Mouse (Mus musculus): Measurements from ENCODE around the gene Ccdc83. TPM values are rescaled to one million over a fixed set of nuclear protein-coding genes. Genes with fewer than 3 reads are reported as not detected.
A peak's percentile ranks its signal among the peaks of the same experiment; 100 is the strongest.

The Ccdc83 gene
- polyA plus RNA-seq (2012; rRNA removed): not detected in 2 replicates

GRCm38 (mm10) chr7:90265289-90265970 is at the start of gene Ccdc83:
TSS of gene Ccdc83 (minus strand) at chr7:90265777.
- Histone ChIP-seq H3K4me1 (replicated peaks; ENCODE audit: control insufficient read depth, insufficient read depth, low read length) (no peaks in the 10 kb centered on the region), H3K27ac (ENCODE audit: control insufficient read depth, insufficient read depth, low read length) (no peak within 1 kb of the TSS), H3K27me3 (ENCODE audit: control insufficient read depth, insufficient read depth, low read length) (no peaks in the 10 kb centered on the region), H3K4me3 (ENCODE audit: control insufficient read depth, insufficient read depth, low read length) (no peak within 1 kb of the TSS), H3K36me3 (ENCODE audit: control insufficient read depth, insufficient read depth, low read length) (no peaks in the 10 kb centered on the region)
- 15% methylated on average over 28 of the region's 28 CpGs for WGBS
- peak; percentile 73 for DNase-seq
- TF ChIP-seq CTCF (IDR thresholded peaks at IDR 0.05; ENCODE audit: borderline replicate concordance, control insufficient read depth, extremely low read depth, insufficient read depth, low read length, poor library complexity) (peak; percentile 94), POLR2A (IDR thresholded peaks at IDR 0.05; ENCODE audit: control insufficient read depth, extremely low read depth, insufficient read depth, low read length, poor library complexity) (no peak)

GRCm38 (mm10) chr7:90313421-90313820 is 47.8 kb upstream of the Ccdc83 start:
- no peak for DNase-seq
- no peak overlapping the region for H3K4me3 ChIP-seq (ENCODE audit: control insufficient read depth, insufficient read depth, low read length)
- peaks cover 3% of the 10 kb centered on the region for H3K4me1 ChIP-seq (replicated peaks; ENCODE audit: control insufficient read depth, insufficient read depth, low read length)
- TF ChIP-seq CTCF (IDR thresholded peaks at IDR 0.05; ENCODE audit: borderline replicate concordance, control insufficient read depth, extremely low read depth, insufficient read depth, low read length, poor library complexity): no peak
- no peak for TF ChIP-seq POLR2A (IDR thresholded peaks at IDR 0.05; ENCODE audit: control insufficient read depth, extremely low read depth, insufficient read depth, low read length, poor library complexity)
- no peaks in the 10 kb centered on the region for H3K36me3 ChIP-seq (ENCODE audit: control insufficient read depth, insufficient read depth, low read length)
- no peak overlapping the region for H3K27ac ChIP-seq (ENCODE audit: control insufficient read depth, insufficient read depth, low read length)
- H3K27me3 ChIP-seq (ENCODE audit: control insufficient read depth, insufficient read depth, low read length): no peaks in the 10 kb centered on the region
- WGBS: 47% methylated on average over 3 of the region's 3 CpGs

- WGBS: 15% methylated on average over 7 of the region's 7 CpGs
- peaks cover 3% of the 10 kb centered on the region for H3K4me1 ChIP-seq (replicated peaks; ENCODE audit: control insufficient read depth, insufficient read depth, low read length)
- DNase-seq: no peak
Measured at GRCm38 (mm10) chr7:90312151-90312883, 46.7 kb upstream of the Ccdc83 start.

GRCm38 (mm10) chr7:90308003-90308402 is 42.4 kb upstream of the Ccdc83 start:
- Histone ChIP-seq H3K27me3 (ENCODE audit: control insufficient read depth, insufficient read depth, low read length) (no peaks in the 10 kb centered on the region), H3K27ac (ENCODE audit: control insufficient read depth, insufficient read depth, low read length) (no peak overlapping the region), H3K4me3 (ENCODE audit: control insufficient read depth, insufficient read depth, low read length) (no peak overlapping the region), H3K36me3 (ENCODE audit: control insufficient read depth, insufficient read depth, low read length) (no peaks in the 10 kb centered on the region), H3K4me1 (replicated peaks; ENCODE audit: control insufficient read depth, insufficient read depth, low read length) (peaks cover 19% of the 10 kb centered on the region)
- DNase-seq: no peak
- no peak for TF ChIP-seq CTCF (IDR thresholded peaks at IDR 0.05; ENCODE audit: borderline replicate concordance, control insufficient read depth, extremely low read depth, insufficient read depth, low read length, poor library complexity)
- WGBS: 91% methylated on average over 6 of the region's 6 CpGs

More at GRCm38 (mm10) chr7:90312151-90312883, 46.7 kb upstream of the Ccdc83 start:
- Histone ChIP-seq H3K36me3 (ENCODE audit: control insufficient read depth, insufficient read depth, low read length) (no peaks in the 10 kb centered on the region), H3K27ac (ENCODE audit: control insufficient read depth, insufficient read depth, low read length) (no peak overlapping the region; the same call in 1 of the 2 replicates), H3K4me3 (ENCODE audit: control insufficient read depth, insufficient read depth, low read length) (no peak overlapping the region), H3K27me3 (ENCODE audit: control insufficient read depth, insufficient read depth, low read length) (no peaks in the 10 kb centered on the region)
- TF ChIP-seq CTCF (IDR thresholded peaks at IDR 0.05; ENCODE audit: borderline replicate concordance, control insufficient read depth, extremely low read depth, insufficient read depth, low read length, poor library complexity): no peak
- no peak for TF ChIP-seq POLR2A (IDR thresholded peaks at IDR 0.05; ENCODE audit: control insufficient read depth, extremely low read depth, insufficient read depth, low read length, poor library complexity)

- no peak for DNase-seq
- no peak overlapping the region for H3K27ac ChIP-seq (ENCODE audit: control insufficient read depth, insufficient read depth, low read length)
- WGBS: 97% methylated on average over 1 of the region's 1 CpGs
- peaks cover 23% of the 10 kb centered on the region for H3K4me1 ChIP-seq (replicated peaks; ENCODE audit: control insufficient read depth, insufficient read depth, low read length)
- no peak overlapping the region for H3K4me3 ChIP-seq (ENCODE audit: control insufficient read depth, insufficient read depth, low read length)
- no peak for TF ChIP-seq CTCF (IDR thresholded peaks at IDR 0.05; ENCODE audit: borderline replicate concordance, control insufficient read depth, extremely low read depth, insufficient read depth, low read length, poor library complexity)
- TF ChIP-seq POLR2A (IDR thresholded peaks at IDR 0.05; ENCODE audit: control insufficient read depth, extremely low read depth, insufficient read depth, low read length, poor library complexity): no peak
- H3K36me3 ChIP-seq (ENCODE audit: control insufficient read depth, insufficient read depth, low read length): no peaks in the 10 kb centered on the region
- H3K27me3 ChIP-seq (ENCODE audit: control insufficient read depth, insufficient read depth, low read length): no peaks in the 10 kb centered on the region
Measured at GRCm38 (mm10) chr7:90306968-90307367, 41.4 kb upstream of the Ccdc83 start.

GRCm38 (mm10) chr7:90306079-90306478 is 40.5 kb upstream of the Ccdc83 start:
- no peak for DNase-seq
- no peak for TF ChIP-seq CTCF (IDR thresholded peaks at IDR 0.05; ENCODE audit: borderline replicate concordance, control insufficient read depth, extremely low read depth, insufficient read depth, low read length, poor library complexity)
- TF ChIP-seq POLR2A (IDR thresholded peaks at IDR 0.05; ENCODE audit: control insufficient read depth, extremely low read depth, insufficient read depth, low read length, poor library complexity): no peak
- H3K36me3 ChIP-seq (ENCODE audit: control insufficient read depth, insufficient read depth, low read length): no peaks in the 10 kb centered on the region
- H3K4me3 ChIP-seq (ENCODE audit: control insufficient read depth, insufficient read depth, low read length): no peak overlapping the region
- peaks cover 23% of the 10 kb centered on the region for H3K4me1 ChIP-seq (replicated peaks; ENCODE audit: control insufficient read depth, insufficient read depth, low read length)
- H3K27ac ChIP-seq (ENCODE audit: control insufficient read depth, insufficient read depth, low read length): no peak overlapping the region
- no peaks in the 10 kb centered on the region for H3K27me3 ChIP-seq (ENCODE audit: control insufficient read depth, insufficient read depth, low read length)
- 76% methylated on average over 3 of the region's 3 CpGs for WGBS
